Mouse (Mus musculus): ENCODE measurements around the gene Ddr1. TPM values are rescaled to one million over a fixed set of nuclear protein-coding genes. Genes with fewer than 3 reads are reported as not detected.
A peak's percentile ranks its signal among the peaks of the same experiment; 100 is the strongest.

The Ddr1 gene
- polyA plus RNA-seq, 1 experiment from 2014 or later: 38.2 TPM

DNA sequence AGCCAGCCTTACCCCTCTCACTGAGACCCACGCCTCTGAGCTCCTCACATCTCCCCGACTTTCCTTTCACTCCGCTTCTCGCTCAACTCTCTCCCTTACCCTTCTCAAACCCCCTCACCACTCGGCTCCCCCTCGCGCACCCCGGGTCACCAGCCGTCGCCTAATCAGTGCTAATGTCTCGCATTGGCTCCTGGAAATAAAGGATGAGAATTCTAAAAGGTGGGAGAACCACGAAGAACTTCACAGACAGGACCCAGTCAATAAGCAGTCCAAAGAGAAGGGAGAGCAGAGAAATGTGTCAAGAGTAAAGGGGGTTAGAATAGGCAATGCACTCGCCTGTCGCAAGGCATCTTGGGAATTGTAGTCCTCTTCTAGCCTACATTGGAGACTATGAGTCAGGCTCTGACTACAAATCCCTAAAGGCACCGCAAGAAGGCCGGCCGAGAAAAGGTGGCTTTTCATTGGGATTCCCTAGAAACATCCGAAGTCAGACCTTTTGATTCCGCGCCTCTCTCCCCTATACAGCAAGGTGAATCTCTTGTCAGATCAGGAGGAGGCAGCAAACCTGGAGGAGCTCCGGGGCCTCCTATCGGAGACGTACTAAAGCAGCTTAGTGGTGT, 30.9 kb downstream of the Ddr1 start, which contains the start of gene Gtf2h4:
Gene Gtf2h4, minus strand, starts transcription at position 324 of the 620 bp plus-strand sequence.
- H3K9ac ChIP-seq: peak within 1 kb of the TSS; percentile 72
- H3K9me3 ChIP-seq (ENCODE audit: low read depth, low read length): no peaks in the 10 kb centered on the region
- DNase-seq: peak; percentile 98
- TF ChIP-seq CTCF (IDR thresholded peaks at IDR 0.05; ENCODE audit: low read depth): 0 out of 2 replicates have a peak, but pooled peaks have one; percentile 6
- peak; percentile 98 for ATAC-seq (ENCODE audit: insufficient read depth)
- H3K36me3 ChIP-seq (ENCODE audit: insufficient read depth): peaks cover 16% of the 10 kb centered on the region
- H3K4me1 ChIP-seq (ENCODE audit: insufficient read depth): no peaks in the 10 kb centered on the region
- H3K27me3 ChIP-seq (ENCODE audit: insufficient read depth, low read length): no peaks in the 10 kb centered on the region
- WGBS: 1% methylated on average over 23 of the region's 23 CpGs
- H3K4me3 ChIP-seq (ENCODE audit: low read depth, low read length): peak within 1 kb of the TSS; percentile 57
- peak within 1 kb of the TSS; percentile 68 for H3K4me2 ChIP-seq
- no peak within 1 kb of the TSS for H3K27ac ChIP-seq (ENCODE audit: low read depth)

DNA sequence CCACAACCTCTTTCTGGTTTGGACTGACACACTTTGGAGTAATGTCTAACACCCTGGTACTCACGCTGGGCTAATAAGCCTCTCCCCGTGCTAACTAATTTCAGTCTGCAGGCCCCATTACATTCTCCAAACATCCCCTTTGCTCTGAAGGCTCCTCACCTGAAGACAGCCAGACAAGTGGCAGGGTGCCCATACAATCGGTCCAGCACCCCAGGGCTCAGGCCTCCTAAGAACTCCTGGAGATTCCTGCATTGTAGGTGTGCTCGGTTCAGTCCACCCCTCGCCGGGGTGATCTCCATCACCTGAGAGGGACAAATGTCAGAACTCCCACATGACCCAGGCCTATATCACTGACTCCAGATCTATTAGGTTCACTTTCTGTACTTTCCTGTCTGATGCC, 31.9 kb downstream of the Ddr1 start:
- H3K9me3 ChIP-seq (ENCODE audit: low read depth, low read length): no peaks in the 10 kb centered on the region
- H3K4me2 ChIP-seq: peak overlapping the region; percentile 68
- 88% methylated on average over 6 of the region's 6 CpGs for WGBS
- no peaks in the 10 kb centered on the region for H3K27me3 ChIP-seq (ENCODE audit: insufficient read depth, low read length)
- DNase-seq: no peak
- no peak overlapping the region for H3K27ac ChIP-seq (ENCODE audit: low read depth)
- no peak for TF ChIP-seq CTCF (IDR thresholded peaks at IDR 0.05; ENCODE audit: low read depth)
- peaks cover 16% of the 10 kb centered on the region for H3K36me3 ChIP-seq (ENCODE audit: insufficient read depth)
- peak overlapping the region; percentile 57; the same call in 1 of the 2 replicates for H3K4me3 ChIP-seq (ENCODE audit: low read depth, low read length)
- H3K9ac ChIP-seq: no peak overlapping the region
- H3K4me1 ChIP-seq (ENCODE audit: insufficient read depth): no peaks in the 10 kb centered on the region
- no peak for ATAC-seq (ENCODE audit: insufficient read depth)

GRCm38 (mm10) chr17:35671846-35672245, 32.6 kb downstream of the Ddr1 start:
- 59% methylated on average over 6 of the region's 6 CpGs for WGBS
- Histone ChIP-seq H3K4me2 (no peak overlapping the region), H3K27me3 (ENCODE audit: insufficient read depth, low read length) (no peaks in the 10 kb centered on the region), H3K9ac (no peak overlapping the region), H3K4me3 (ENCODE audit: low read depth, low read length) (no peak overlapping the region), H3K27ac (ENCODE audit: low read depth) (no peak overlapping the region), H3K9me3 (ENCODE audit: low read depth, low read length) (no peaks in the 10 kb centered on the region), H3K4me1 (ENCODE audit: insufficient read depth) (0 out of 2 replicates have a peak, but pooled peaks cover 2% of the 10 kb centered on the region), H3K36me3 (ENCODE audit: insufficient read depth) (peaks cover 16% of the 10 kb centered on the region)
- DNase-seq (no peak), ATAC-seq (ENCODE audit: insufficient read depth) (no peak)
- no peak for TF ChIP-seq CTCF (IDR thresholded peaks at IDR 0.05; ENCODE audit: low read depth)

DNA sequence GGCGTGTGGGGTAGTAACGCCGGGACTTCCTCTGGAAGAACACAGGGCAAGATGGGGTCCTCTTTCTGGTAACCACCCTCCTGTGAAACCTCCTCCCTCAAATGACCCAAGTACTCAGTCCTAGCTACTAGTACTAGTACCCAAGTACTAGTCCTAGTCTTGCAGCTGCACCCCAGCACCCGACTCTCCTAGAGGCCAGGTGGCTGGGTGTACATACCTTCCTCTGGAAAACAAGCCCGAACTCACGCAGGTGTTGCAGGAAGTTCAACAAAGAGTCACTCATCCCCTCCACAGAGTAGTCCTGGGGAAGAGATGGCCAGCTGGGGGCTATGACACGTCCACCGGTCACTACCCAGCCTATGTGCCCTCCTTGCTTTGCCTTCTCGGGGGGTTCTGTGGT, 34.7 kb downstream of the Ddr1 start:
- Histone ChIP-seq H3K9me3 (ENCODE audit: low read depth, low read length) (no peaks in the 10 kb centered on the region), H3K36me3 (ENCODE audit: insufficient read depth) (peaks cover 17% of the 10 kb centered on the region), H3K9ac (no peak overlapping the region), H3K27ac (ENCODE audit: low read depth) (no peak overlapping the region), H3K4me2 (no peak overlapping the region), H3K27me3 (ENCODE audit: insufficient read depth, low read length) (no peaks in the 10 kb centered on the region), H3K4me3 (ENCODE audit: low read depth, low read length) (no peak overlapping the region), H3K4me1 (ENCODE audit: insufficient read depth) (0 out of 2 replicates have a peak, but pooled peaks cover 4% of the 10 kb centered on the region)
- DNase-seq (no peak), ATAC-seq (ENCODE audit: insufficient read depth) (no peak)
- 88% methylated on average over 9 of the region's 9 CpGs for WGBS
- no peak for TF ChIP-seq CTCF (IDR thresholded peaks at IDR 0.05; ENCODE audit: low read depth)

GRCm38 (mm10) chr17:35667334-35668065, 36.9 kb downstream of the Ddr1 start, which contains the start of gene Vars2:
Vars2 (minus strand) TSS chr17:35667592.
- no peaks in the 10 kb centered on the region for H3K9me3 ChIP-seq (ENCODE audit: low read depth, low read length)
- H3K27me3 ChIP-seq (ENCODE audit: insufficient read depth, low read length): no peaks in the 10 kb centered on the region
- H3K36me3 ChIP-seq (ENCODE audit: insufficient read depth): peaks cover 35% of the 10 kb centered on the region
- 0 out of 2 replicates have a peak, but pooled peaks cover 4% of the 10 kb centered on the region for H3K4me1 ChIP-seq (ENCODE audit: insufficient read depth)
- H3K9ac ChIP-seq: peak within 1 kb of the TSS; percentile 84
- under 1% methylated on average over 61 of the region's 61 CpGs for WGBS
- no peak for TF ChIP-seq CTCF (IDR thresholded peaks at IDR 0.05; ENCODE audit: low read depth)
- peak; percentile 98 for DNase-seq
- peak within 1 kb of the TSS; percentile 95 for H3K4me2 ChIP-seq
- H3K4me3 ChIP-seq (ENCODE audit: low read depth, low read length): peak within 1 kb of the TSS; percentile 63
- peak; percentile 87 for ATAC-seq (ENCODE audit: insufficient read depth)
- H3K27ac ChIP-seq (ENCODE audit: low read depth): peak within 1 kb of the TSS; percentile 87

GRCm38 (mm10) chr17:35666851-35667256, 37.6 kb downstream of the Ddr1 start:
- DNase-seq (peak; percentile 65), ATAC-seq (ENCODE audit: insufficient read depth) (peak; percentile 61)
- Histone ChIP-seq H3K4me1 (ENCODE audit: insufficient read depth) (0 out of 2 replicates have a peak, but pooled peaks cover 4% of the 10 kb centered on the region), H3K4me3 (ENCODE audit: low read depth, low read length) (peak overlapping the region; percentile 63), H3K9ac (peak overlapping the region; percentile 84), H3K27me3 (ENCODE audit: insufficient read depth, low read length) (no peaks in the 10 kb centered on the region), H3K4me2 (peak overlapping the region; percentile 95), H3K36me3 (ENCODE audit: insufficient read depth) (peaks cover 35% of the 10 kb centered on the region), H3K9me3 (ENCODE audit: low read depth, low read length) (no peaks in the 10 kb centered on the region), H3K27ac (ENCODE audit: low read depth) (peak overlapping the region; percentile 87)
- TF ChIP-seq CTCF (IDR thresholded peaks at IDR 0.05; ENCODE audit: low read depth): peak; percentile 19; the same call in 1 of the 2 replicates
- WGBS: 2% methylated on average over 13 of the region's 13 CpGs
